Mouse (Mus musculus) stomach, postnatal 0 days (tissue): ENCODE measurements around the gene Plekhj1.

Source experiments
- CTCF ChIP-seq: IDR thresholded peaks from 2 replicates; pipeline ENCODE4 v1.5.1; 2016; ENCODE audit warnings: antibody characterized with exemption, low read depth, mild to moderate bottlenecking, moderate library complexity
- EP300 ChIP-seq: optimal IDR thresholded peaks from 2 replicates; pipeline ENCODE3; 2016; ENCODE audit warnings: antibody characterized with exemption

DNA sequence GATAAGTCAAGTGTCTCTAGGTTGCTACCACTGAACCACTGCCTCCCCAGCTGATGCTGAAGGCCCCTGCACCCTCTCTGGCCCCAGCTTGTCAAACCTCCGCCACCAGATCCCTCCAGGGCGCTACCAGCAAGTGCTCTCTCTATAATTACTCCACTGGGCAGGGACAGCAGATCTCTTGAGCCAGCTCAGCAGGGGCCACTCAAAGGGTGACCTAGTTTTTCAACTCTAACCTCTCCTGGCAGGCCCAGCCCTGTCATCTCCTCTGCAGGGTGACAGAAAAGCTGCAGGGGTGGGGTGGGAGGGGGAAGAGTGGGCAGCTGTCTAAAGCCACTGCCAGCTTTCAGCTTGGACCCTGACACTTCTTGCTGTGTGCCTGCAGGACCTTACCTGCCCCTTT, 39.4 kb upstream of the Plekhj1 start:
- no peak for TF ChIP-seq EP300
- TF ChIP-seq CTCF, result no peak
